Mouse (Mus musculus): ENCODE measurements around the gene Icos. TPM values are rescaled to one million over a fixed set of nuclear protein-coding genes. Genes with fewer than 3 reads are reported as not detected.

Icos gene
- total RNA-seq, 1 experiment: not detected

- Histone ChIP-seq H3K36me3 (ENCODE audit: control insufficient read depth, insufficient read depth, low read length, poor library complexity, severe bottlenecking) (no peaks in the 10 kb centered on the region), H3K9me3 (ENCODE audit: control insufficient read depth, insufficient read depth, low read depth, low read length) (no peaks in the 10 kb centered on the region), H3K9ac (ENCODE audit: insufficient read depth, low read depth, low read length, poor library complexity, severe bottlenecking) (no peak overlapping the region), H3K27ac (ENCODE audit: insufficient read depth, low read depth, low read length, poor library complexity, severe bottlenecking) (no peak overlapping the region), H3K4me3 (ENCODE audit: insufficient read depth in 1 of 2, low read depth in 1 of 2, low read length in 2 of 2, poor library complexity in 1 of 2, severe bottlenecking in 1 of 2) (no peak overlapping the region), H3K4me1 (ENCODE audit: control insufficient read depth in 2 of 2, insufficient read depth in 2 of 2, low read length in 2 of 2, poor library complexity in 1 of 2) (no peaks in the 10 kb centered on the region)
- DNase-seq (ENCODE audit: low read depth, low spot score): no peak
- in situ Hi-C loops (cut with MboI; ENCODE audit: low sequenced_read_pairs in 2 of 2, unreplicated experiment in 2 of 2): no loop called here
- no peak for TF ChIP-seq ZNF384 (IDR thresholded peaks at IDR 0.05; ENCODE audit: low read depth, low read length)
Measured at GRCm38 (mm10) chr1:61030532-61030931, 52.8 kb downstream of the Icos start.

GRCm38 (mm10) chr1:61035270-61035669, 57.5 kb downstream of the Icos start:
- Histone ChIP-seq H3K9me3 (ENCODE audit: control insufficient read depth, insufficient read depth, low read depth, low read length) (no peaks in the 10 kb centered on the region), H3K9ac (ENCODE audit: insufficient read depth, low read depth, low read length, poor library complexity, severe bottlenecking) (no peak overlapping the region), H3K4me1 (ENCODE audit: control insufficient read depth in 2 of 2, insufficient read depth in 2 of 2, low read length in 2 of 2, poor library complexity in 1 of 2) (no peaks in the 10 kb centered on the region), H3K27ac (ENCODE audit: insufficient read depth, low read depth, low read length, poor library complexity, severe bottlenecking) (no peak overlapping the region), H3K4me3 (ENCODE audit: insufficient read depth in 1 of 2, low read depth in 1 of 2, low read length in 2 of 2, poor library complexity in 1 of 2, severe bottlenecking in 1 of 2) (no peak overlapping the region), H3K36me3 (ENCODE audit: control insufficient read depth, insufficient read depth, low read length, poor library complexity, severe bottlenecking) (no peaks in the 10 kb centered on the region)
- TF ChIP-seq HCFC1 (IDR thresholded peaks at IDR 0.05; ENCODE audit: borderline replicate concordance, insufficient read depth, low read length) (no peak), CHD2 (IDR thresholded peaks at IDR 0.05; ENCODE audit: low read depth, low read length) (no peak), ZC3H11A (IDR thresholded peaks at IDR 0.05; ENCODE audit: borderline replicate concordance, low read depth, low read length) (no peak), ZNF384 (IDR thresholded peaks at IDR 0.05; ENCODE audit: low read depth, low read length) (no peak)
- no peak for DNase-seq (ENCODE audit: low read depth, low spot score)
- in situ Hi-C loops (cut with MboI; ENCODE audit: low sequenced_read_pairs in 2 of 2, unreplicated experiment in 2 of 2): no loop called here

DNA sequence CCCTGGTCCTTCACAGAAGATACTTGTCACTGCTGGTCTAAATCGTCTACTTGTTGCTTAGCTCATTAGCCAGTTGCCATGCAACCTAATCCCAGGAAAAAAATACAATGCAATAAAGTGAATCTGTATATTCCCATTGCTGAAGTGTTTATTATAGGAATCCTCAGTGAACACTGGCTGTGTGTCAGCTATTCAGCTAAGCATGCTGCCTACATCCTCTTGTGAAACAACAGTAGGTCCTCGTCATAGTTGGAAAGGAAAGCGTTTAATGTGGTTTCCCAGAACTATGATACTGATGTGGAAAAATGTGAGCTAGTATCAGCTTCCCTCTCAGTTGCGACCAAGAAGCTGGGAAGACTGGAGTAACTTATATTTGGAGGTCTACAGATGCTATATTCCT, 60.5 kb downstream of the Icos start:
- no peak for DNase-seq (ENCODE audit: low read depth, low spot score)
- Histone ChIP-seq H3K4me1 (ENCODE audit: control insufficient read depth in 2 of 2, insufficient read depth in 2 of 2, low read length in 2 of 2, poor library complexity in 1 of 2) (no peaks in the 10 kb centered on the region), H3K27ac (ENCODE audit: insufficient read depth, low read depth, low read length, poor library complexity, severe bottlenecking) (no peak overlapping the region), H3K9ac (ENCODE audit: insufficient read depth, low read depth, low read length, poor library complexity, severe bottlenecking) (no peak overlapping the region), H3K36me3 (ENCODE audit: control insufficient read depth, insufficient read depth, low read length, poor library complexity, severe bottlenecking) (no peaks in the 10 kb centered on the region), H3K9me3 (ENCODE audit: control insufficient read depth, insufficient read depth, low read depth, low read length) (no peaks in the 10 kb centered on the region), H3K4me3 (ENCODE audit: insufficient read depth in 1 of 2, low read depth in 1 of 2, low read length in 2 of 2, poor library complexity in 1 of 2, severe bottlenecking in 1 of 2) (no peak overlapping the region)
- no peak for TF ChIP-seq HCFC1 (IDR thresholded peaks at IDR 0.05; ENCODE audit: borderline replicate concordance, insufficient read depth, low read length)
- no peak for TF ChIP-seq ZC3H11A (IDR thresholded peaks at IDR 0.05; ENCODE audit: borderline replicate concordance, low read depth, low read length)
- no peak for TF ChIP-seq ZNF384 (IDR thresholded peaks at IDR 0.05; ENCODE audit: low read depth, low read length)
- no peak for TF ChIP-seq CHD2 (IDR thresholded peaks at IDR 0.05; ENCODE audit: low read depth, low read length)
- TF ChIP-seq MAFK (IDR thresholded peaks at IDR 0.05; ENCODE audit: insufficient read depth, low read depth, low read length): no peak
- in situ Hi-C loops (cut with MboI; ENCODE audit: low sequenced_read_pairs in 2 of 2, unreplicated experiment in 2 of 2): no loop called here

- no peaks in the 10 kb centered on the region for H3K36me3 ChIP-seq (ENCODE audit: control insufficient read depth, insufficient read depth, low read length, poor library complexity, severe bottlenecking)
- no peak for TF ChIP-seq ZC3H11A (IDR thresholded peaks at IDR 0.05; ENCODE audit: borderline replicate concordance, low read depth, low read length)
- no peak for TF ChIP-seq ZNF384 (IDR thresholded peaks at IDR 0.05; ENCODE audit: low read depth, low read length)
- no peak for TF ChIP-seq MAFK (IDR thresholded peaks at IDR 0.05; ENCODE audit: insufficient read depth, low read depth, low read length)
- TF ChIP-seq HCFC1 (IDR thresholded peaks at IDR 0.05; ENCODE audit: borderline replicate concordance, insufficient read depth, low read length): no peak
- no peak for TF ChIP-seq CHD2 (IDR thresholded peaks at IDR 0.05; ENCODE audit: low read depth, low read length)
- H3K4me1 ChIP-seq (ENCODE audit: control insufficient read depth in 2 of 2, insufficient read depth in 2 of 2, low read length in 2 of 2, poor library complexity in 1 of 2): no peaks in the 10 kb centered on the region
- no peak for DNase-seq (ENCODE audit: low read depth, low spot score)
- no peak overlapping the region for H3K9ac ChIP-seq (ENCODE audit: insufficient read depth, low read depth, low read length, poor library complexity, severe bottlenecking)
- no peaks in the 10 kb centered on the region for H3K9me3 ChIP-seq (ENCODE audit: control insufficient read depth, insufficient read depth, low read depth, low read length)
- no peak overlapping the region for H3K27ac ChIP-seq (ENCODE audit: insufficient read depth, low read depth, low read length, poor library complexity, severe bottlenecking)
- no peak overlapping the region for H3K4me3 ChIP-seq (ENCODE audit: insufficient read depth in 1 of 2, low read depth in 1 of 2, low read length in 2 of 2, poor library complexity in 1 of 2, severe bottlenecking in 1 of 2)
- in situ Hi-C loops (cut with MboI; ENCODE audit: low sequenced_read_pairs in 2 of 2, unreplicated experiment in 2 of 2): no loop called here
Measured at GRCm38 (mm10) chr1:61039310-61039709, 61.6 kb downstream of the Icos start.

GRCm38 (mm10) chr1:61040401-61040800, 62.7 kb downstream of the Icos start:
- in situ Hi-C loops (cut with MboI; ENCODE audit: low sequenced_read_pairs in 2 of 2, unreplicated experiment in 2 of 2): no loop called here
- Histone ChIP-seq H3K9me3 (ENCODE audit: control insufficient read depth, insufficient read depth, low read depth, low read length) (no peaks in the 10 kb centered on the region), H3K4me3 (ENCODE audit: insufficient read depth in 1 of 2, low read depth in 1 of 2, low read length in 2 of 2, poor library complexity in 1 of 2, severe bottlenecking in 1 of 2) (no peak overlapping the region), H3K36me3 (ENCODE audit: control insufficient read depth, insufficient read depth, low read length, poor library complexity, severe bottlenecking) (no peaks in the 10 kb centered on the region), H3K9ac (ENCODE audit: insufficient read depth, low read depth, low read length, poor library complexity, severe bottlenecking) (no peak overlapping the region), H3K27ac (ENCODE audit: insufficient read depth, low read depth, low read length, poor library complexity, severe bottlenecking) (no peak overlapping the region), H3K4me1 (ENCODE audit: control insufficient read depth in 2 of 2, insufficient read depth in 2 of 2, low read length in 2 of 2, poor library complexity in 1 of 2) (no peaks in the 10 kb centered on the region)
- DNase-seq (ENCODE audit: low read depth, low spot score): no peak
- TF ChIP-seq HCFC1 (IDR thresholded peaks at IDR 0.05; ENCODE audit: borderline replicate concordance, insufficient read depth, low read length) (no peak), CHD2 (IDR thresholded peaks at IDR 0.05; ENCODE audit: low read depth, low read length) (no peak), MAFK (IDR thresholded peaks at IDR 0.05; ENCODE audit: insufficient read depth, low read depth, low read length) (no peak), ZNF384 (IDR thresholded peaks at IDR 0.05; ENCODE audit: low read depth, low read length) (no peak), ZC3H11A (IDR thresholded peaks at IDR 0.05; ENCODE audit: borderline replicate concordance, low read depth, low read length) (no peak)
